In the genomic region with DNA sequence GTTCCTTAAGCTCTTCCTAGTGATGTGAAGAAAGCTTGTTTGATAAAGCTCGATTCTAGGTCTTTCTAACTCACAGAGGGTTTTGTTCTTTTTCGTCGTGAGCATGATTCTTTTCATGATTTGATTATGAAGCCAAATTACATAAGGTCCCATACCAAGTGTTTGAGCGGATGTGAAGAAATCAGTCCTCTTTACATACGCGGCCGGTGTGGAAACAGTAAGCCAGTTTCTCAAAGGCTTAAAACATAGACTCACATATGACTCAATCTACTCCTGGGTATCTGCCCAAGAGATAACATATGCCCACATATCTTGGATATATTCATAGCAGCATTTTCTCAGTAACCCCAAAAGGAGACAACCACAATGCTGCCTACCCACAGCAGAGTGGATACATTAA, we compare ENCODE assay signal across 26 mouse cellular contexts. TPM values are rescaled to one million over a fixed set of nuclear protein-coding genes. Genes with fewer than 3 reads are reported as not detected.
DNase-seq lines count a peak whose midpoint lies in the region; ATAC-seq and TF ChIP-seq lines count a peak whose summit lies in the region.
"Had no signal": no experiment of that assay in that cellular context is flagged by ENCODE, and none has a peak within 500 bp of the region (broad histone marks: within the 10 kb centered on the region; RNA-seq: fewer than 3 reads in every experiment).

No protein-coding gene starts in this region.

- no peaks in the 10 kb centered on the region for H3K9me3 ChIP-seq in hindbrain, embryonic 14.5 days (ENCODE audit: control insufficient read depth, low read length)
- no peaks in the 10 kb centered on the region for H3K9me3 ChIP-seq in hindbrain, embryonic 11.5 days (ENCODE audit: control insufficient read depth, low read length)
- H3K9me3 ChIP-seq in stomach, embryonic 16.5 days (replicated peaks; ENCODE audit: control insufficient read depth, low read length) = no peaks in the 10 kb centered on the region
- H3K9me3 ChIP-seq: forebrain, embryonic 13.5 days; hindbrain, embryonic 15.5 days had no signal

- no peak for DNase-seq in hindbrain, embryonic 14.5 days (ENCODE audit: low spot score)
- DNase-seq in hindbrain, embryonic 11.5 days (ENCODE audit: low spot score) = no peak
- DNase-seq in lung, postnatal 25 days (ENCODE audit: low spot score) = peak; percentile 22
- no peak for DNase-seq in lung, adult 2 months
- DNase-seq in kidney, adult 8-10 months = no peak
- DNase-seq in cerebellum, adult 2 months = no peak
- DNase-seq: adrenal gland, postnatal 10 days; cerebellum, adult 11 months; cerebellum, postnatal 10 days; gastrocnemius, postnatal 14 days; heart, adult 2 months; heart, postnatal 14 days; kidney, adult 2 months; kidney, postnatal 10 days; thymus, postnatal 14 days had no signal

- ATAC-seq in hindbrain, embryonic 14.5 days (ENCODE audit: low FRiP score) = no peak
- ATAC-seq in hindbrain, embryonic 11.5 days (ENCODE audit: low FRiP score) = no peak
- ATAC-seq in stomach, embryonic 16.5 days (ENCODE audit: insufficient read depth, low FRiP score) = no peak
- ATAC-seq: activated CD4-positive, CD25-positive, alpha-beta regulatory T cell, adult 4 months; liver, embryonic 12.5 days had no signal

- H3K27ac ChIP-seq in hindbrain, embryonic 14.5 days = peak overlapping the region; percentile 9; the same call in 1 of the 2 replicates
- no peak overlapping the region for H3K27ac ChIP-seq in hindbrain, embryonic 11.5 days (ENCODE audit: low read depth, low read length)
- peak overlapping the region; percentile 68 for H3K27ac ChIP-seq in cortical plate, adult 2 months (ENCODE audit: insufficient read depth, low read length)
- H3K27ac ChIP-seq in stomach, embryonic 16.5 days (ENCODE audit: low read length) = peak overlapping the region; percentile 68
- no peak overlapping the region for H3K27ac ChIP-seq in cerebellum, adult 2 months (ENCODE audit: insufficient read depth, low read length)
- H3K27ac ChIP-seq: embryonic facial prominence, embryonic 13.5 days; forebrain, embryonic 13.5 days; heart, adult 2 months; heart, embryonic 13.5 days; limb, embryonic 12.5 days; liver, embryonic 12.5 days; midbrain, embryonic 10.5 days had no signal

- no peak for TF ChIP-seq POLR2A in lung, adult 2 months (IDR thresholded peaks at IDR 0.05; ENCODE audit: borderline replicate concordance, extremely low read depth, low read depth, low read length)
- no peak for TF ChIP-seq POLR2A in cortical plate, adult 2 months (IDR thresholded peaks at IDR 0.05; ENCODE audit: extremely low read depth, insufficient read depth, low read length)
- TF ChIP-seq POLR2A in cerebellum, adult 2 months (IDR thresholded peaks at IDR 0.05; ENCODE audit: borderline replicate concordance, insufficient read depth, low read length) = no peak

- H3K4me3 ChIP-seq in hindbrain, embryonic 14.5 days (replicated peaks; ENCODE audit: low read length) = no peak overlapping the region
- H3K4me3 ChIP-seq in hindbrain, embryonic 11.5 days (ENCODE audit: low read depth, low read length) = no peak overlapping the region
- no peak overlapping the region for H3K4me3 ChIP-seq in lung, adult 2 months (replicated peaks; ENCODE audit: extremely low read depth, low read depth, low read length)
- no peak overlapping the region for H3K4me3 ChIP-seq in cortical plate, adult 2 months (ENCODE audit: insufficient read depth, low read length)
- H3K4me3 ChIP-seq in stomach, embryonic 16.5 days (replicated peaks; ENCODE audit: low read length) = no peak overlapping the region
- H3K4me3 ChIP-seq in cerebellum, adult 2 months (replicated peaks; ENCODE audit: insufficient read depth, low read depth, low read length) = no peak overlapping the region
- H3K4me3 ChIP-seq: embryonic facial prominence, embryonic 13.5 days; forebrain, embryonic 13.5 days; heart, adult 2 months; heart, embryonic 13.5 days; hindbrain, embryonic 15.5 days; limb, embryonic 12.5 days; liver, embryonic 12.5 days; midbrain, embryonic 10.5 days had no signal

- H3K4me1 ChIP-seq in hindbrain, embryonic 14.5 days (replicated peaks; ENCODE audit: control insufficient read depth, insufficient read depth, low read length) = 0 out of 2 replicates have a peak, but pooled peaks cover 5% of the 10 kb centered on the region
- H3K4me1 ChIP-seq in hindbrain, embryonic 11.5 days (replicated peaks; ENCODE audit: control insufficient read depth, insufficient read depth, low read length) = no peaks in the 10 kb centered on the region
- peaks cover 2% of the 10 kb centered on the region; the same call in 1 of the 2 replicates for H3K4me1 ChIP-seq in lung, adult 2 months (ENCODE audit: control insufficient read depth, insufficient read depth, low read length)
- peaks cover 8% of the 10 kb centered on the region for H3K4me1 ChIP-seq in cortical plate, adult 2 months (ENCODE audit: control insufficient read depth, insufficient read depth, low read length)
- H3K4me1 ChIP-seq in stomach, embryonic 16.5 days (ENCODE audit: control insufficient read depth, insufficient read depth, low read length) = no peaks in the 10 kb centered on the region
- H3K4me1 ChIP-seq in cerebellum, adult 2 months (ENCODE audit: control insufficient read depth, insufficient read depth, low read length) = peaks cover under 1% of the 10 kb centered on the region
- H3K4me1 ChIP-seq: heart, embryonic 13.5 days; liver, embryonic 12.5 days had no signal

- no peak for TF ChIP-seq CTCF in lung, adult 2 months (IDR thresholded peaks at IDR 0.05; ENCODE audit: insufficient read depth, low read length)
- no peak for TF ChIP-seq CTCF in cortical plate, adult 2 months (IDR thresholded peaks at IDR 0.05; ENCODE audit: extremely low read depth, insufficient read depth, low read length)
- TF ChIP-seq CTCF in cerebellum, adult 2 months (IDR thresholded peaks at IDR 0.05; ENCODE audit: borderline replicate concordance, insufficient read depth, low read depth, low read length) = no peak

- H3K36me3 ChIP-seq in hindbrain, embryonic 14.5 days (replicated peaks; ENCODE audit: control insufficient read depth, insufficient read depth) = no peaks in the 10 kb centered on the region
- no peaks in the 10 kb centered on the region for H3K36me3 ChIP-seq in hindbrain, embryonic 11.5 days (ENCODE audit: control insufficient read depth, insufficient read depth, low read length)
- no peaks in the 10 kb centered on the region for H3K36me3 ChIP-seq in stomach, embryonic 16.5 days (ENCODE audit: control insufficient read depth, insufficient read depth, low read length)
- H3K36me3 ChIP-seq: embryonic facial prominence, embryonic 13.5 days; heart, embryonic 13.5 days; hindbrain, embryonic 15.5 days; limb, embryonic 12.5 days; liver, embryonic 12.5 days; midbrain, embryonic 10.5 days had no signal

- no peaks in the 10 kb centered on the region for H3K27me3 ChIP-seq in hindbrain, embryonic 14.5 days (ENCODE audit: control insufficient read depth, insufficient read depth, low read length)
- no peaks in the 10 kb centered on the region for H3K27me3 ChIP-seq in hindbrain, embryonic 11.5 days (ENCODE audit: control insufficient read depth, insufficient read depth, low read length)
- H3K27me3 ChIP-seq in stomach, embryonic 16.5 days (ENCODE audit: control insufficient read depth, insufficient read depth, low read length) = no peaks in the 10 kb centered on the region
- no peaks in the 10 kb centered on the region for H3K27me3 ChIP-seq in cerebellum, adult 2 months (ENCODE audit: control insufficient read depth, insufficient read depth, low read length)
- H3K27me3 ChIP-seq: embryonic facial prominence, embryonic 13.5 days; forebrain, embryonic 13.5 days; heart, embryonic 13.5 days; hindbrain, embryonic 15.5 days; limb, embryonic 12.5 days; liver, embryonic 12.5 days had no signal

- H3K9ac ChIP-seq in hindbrain, embryonic 14.5 days = no peak overlapping the region
- H3K9ac ChIP-seq in hindbrain, embryonic 11.5 days (ENCODE audit: low read depth, low read length) = no peak overlapping the region
- H3K9ac ChIP-seq in stomach, embryonic 16.5 days (ENCODE audit: low read length) = no peak overlapping the region
- H3K9ac ChIP-seq: embryonic facial prominence, embryonic 13.5 days; heart, embryonic 13.5 days; hindbrain, embryonic 15.5 days; limb, embryonic 12.5 days; liver, embryonic 12.5 days; lung, embryonic 14.5 days had no signal

- H3K4me2 ChIP-seq in hindbrain, embryonic 14.5 days (replicated peaks) = no peak overlapping the region
- no peak overlapping the region for H3K4me2 ChIP-seq in hindbrain, embryonic 11.5 days (replicated peaks; ENCODE audit: low read depth, low read length)
- H3K4me2 ChIP-seq in stomach, embryonic 16.5 days (ENCODE audit: low read depth, low read length) = no peak overlapping the region
- H3K4me2 ChIP-seq: embryonic facial prominence, embryonic 13.5 days; forebrain, embryonic 13.5 days; heart, embryonic 13.5 days; hindbrain, embryonic 15.5 days; limb, embryonic 12.5 days; liver, embryonic 12.5 days had no signal

- 92% methylated on average over 7 of the region's 7 CpGs for WGBS in hindbrain, embryonic 14.5 days
- 93% methylated on average over 7 of the region's 7 CpGs for WGBS in hindbrain, embryonic 11.5 days
- 68% methylated on average over 7 of the region's 7 CpGs for WGBS in lung, adult 2 months
- 70% methylated on average over 7 of the region's 7 CpGs for WGBS in stomach, embryonic 16.5 days
- 92% methylated on average over 7 of the region's 7 CpGs for WGBS in cerebellum, adult 2 months

RNA-seq across cellular contexts. Expression of gene Ranbp9, which starts 12.6 kb away (rescaled TPM):
- 14.8 and 16.8 TPM in 2 replicates for polyA plus RNA-seq in hindbrain, embryonic 14.5 days (2014; fragmentation: Nextera tagmentation; extraction: Ambion mirVana)
- 13.5 and 22.9 TPM in 2 replicates for polyA plus RNA-seq in hindbrain, embryonic 11.5 days (2014; fragmentation: Nextera tagmentation; extraction: Ambion mirVana)
- 17.1 and 17.7 TPM in 2 replicates for polyA plus RNA-seq in lung, adult 2 months (2012; rRNA removed)
- polyA plus RNA-seq in cortical plate, adult 2 months (2012; rRNA removed) = 70.7 and 71.9 TPM in 2 replicates
- polyA plus RNA-seq in stomach, embryonic 16.5 days (2015; fragmentation: Nextera tagmentation; extraction: Ambion mirVana) = 7.0 and 7.9 TPM in 2 replicates
- 59.9 and 61.6 TPM in 2 replicates for polyA plus RNA-seq in cerebellum, adult 2 months (2012; rRNA removed)

Comparison
In these comparisons a context has a peak if more than half of its experiments do, and no peak if none do; other contexts are left out.
1. H3K27ac ChIP-seq: peak in hindbrain, embryonic 14.5 days (single experiment), cortical plate, adult 2 months (single experiment) and stomach, embryonic 16.5 days (single experiment); none in hindbrain, embryonic 11.5 days (single experiment) and cerebellum, adult 2 months (single experiment).